Mouse (Mus musculus): ENCODE measurements around the gene Map3k14.

DNA sequence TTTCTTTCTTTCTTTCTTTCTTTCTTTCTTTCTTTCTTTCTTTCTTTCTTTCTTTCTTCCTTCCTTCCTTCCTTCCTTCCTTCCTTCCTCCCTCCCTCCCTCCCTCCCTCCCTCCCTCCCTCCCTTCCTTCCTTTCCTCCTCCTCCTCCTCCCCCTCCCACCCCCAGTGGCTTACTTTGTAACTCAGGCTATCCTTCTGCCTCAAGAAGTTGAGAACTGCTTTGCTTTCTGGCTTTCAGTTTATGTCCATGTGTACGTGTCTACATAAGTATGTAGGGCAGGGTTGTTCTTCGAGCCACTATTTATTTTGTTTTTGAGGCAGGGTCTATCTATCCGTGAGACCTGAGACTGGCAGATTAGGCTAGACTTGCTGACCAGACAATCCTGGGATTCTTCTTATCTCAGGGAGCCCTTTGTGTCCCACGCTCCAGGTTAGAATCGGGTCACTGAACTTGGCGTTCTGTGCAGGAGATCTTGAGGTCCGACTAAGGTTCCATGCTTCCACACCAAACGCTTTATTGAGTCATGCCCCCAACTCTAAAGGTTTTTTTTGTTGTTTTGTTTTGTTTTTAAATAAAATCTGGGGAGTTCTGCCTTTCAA lies 45.5 kb upstream of the Map3k14 start:
- TF ChIP-seq CTCF (IDR thresholded peaks at IDR 0.05; ENCODE audit: low read depth): no peak
- no peak for TF ChIP-seq EP300 (IDR thresholded peaks at IDR 0.05; ENCODE audit: low read depth)

Data from liver, embryonic 14.5 days (tissue).